Mouse (Mus musculus): ENCODE measurements around the gene Timm10. TPM values are rescaled to one million over a fixed set of nuclear protein-coding genes. Genes with fewer than 3 reads are reported as not detected.

Timm10 gene
- total and polyA plus RNA-seq, 3 experiments: 129 to 193 TPM; not detected in 1

DNA sequence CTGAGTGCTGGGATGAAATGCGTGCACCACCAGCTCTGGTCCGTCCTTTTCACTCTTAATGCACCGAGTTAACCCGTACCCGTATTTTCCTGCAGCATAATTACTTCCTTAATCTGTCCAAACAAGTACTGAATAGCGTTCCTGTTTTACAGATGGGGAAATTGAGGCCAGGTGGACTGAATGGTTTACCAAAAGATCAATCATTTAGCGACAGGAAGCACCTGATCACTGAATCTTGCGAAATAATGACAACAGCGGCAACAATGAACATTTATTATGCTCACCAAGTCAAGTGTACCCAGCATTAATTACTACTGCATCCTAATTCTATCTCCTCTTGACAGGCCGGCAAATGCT, 11.8 kb downstream of the Timm10 start, which contains the start of gene Slc43a1:
Slc43a1 (plus strand) TSS at position 258 of the 357 bp plus-strand sequence.
- peak within 1 kb of the TSS; percentile 78 to 96 for H3K4me3 ChIP-seq (ENCODE audit: control insufficient read depth in 1 of 2, insufficient read depth in 1 of 2, low read depth in 2 of 2, low read length in 2 of 2)
- H3K27me3 ChIP-seq (ENCODE audit: control insufficient read depth in 1 of 2, insufficient read depth in 2 of 2, low read length in 2 of 2): no peaks in the 10 kb centered on the region
- H3K36me3 ChIP-seq (ENCODE audit: control insufficient read depth in 1 of 2, insufficient read depth in 2 of 2, low read length in 2 of 2): peaks cover 0 to 17% of the 10 kb centered on the region in 2 experiments; a peak in 2 of 4 replicates
- peaks cover 10 to 13% of the 10 kb centered on the region in 2 experiments for H3K4me1 ChIP-seq (ENCODE audit: control insufficient read depth in 1 of 2, insufficient read depth in 2 of 2, low read length in 2 of 2)
- DNase-seq (ENCODE audit: low read depth, low spot score): no peak
- peak within 1 kb of the TSS; percentile 91 for H3K27ac ChIP-seq (ENCODE audit: control insufficient read depth, low read depth, low read length)
- H3K9me3 ChIP-seq (replicated peaks; ENCODE audit: insufficient read depth, low read length): no peaks in the 10 kb centered on the region
- H3K79me2 ChIP-seq (ENCODE audit: control insufficient read depth, insufficient read depth, low read length, poor library complexity): peaks cover 37% of the 10 kb centered on the region
- peak within 1 kb of the TSS; percentile 88 for H3K9ac ChIP-seq (ENCODE audit: control insufficient read depth, low read depth, low read length, poor library complexity, severe bottlenecking)
- no peak for TF ChIP-seq BHLHE40 (IDR thresholded peaks at IDR 0.05; ENCODE audit: borderline replicate concordance, low read depth, low read length)
- no peak for TF ChIP-seq MAZ (IDR thresholded peaks at IDR 0.05; ENCODE audit: low read depth, low read length)
- TF ChIP-seq HCFC1 (IDR thresholded peaks at IDR 0.05; ENCODE audit: low read depth, low read length): no peak
- TF ChIP-seq E2F4 (IDR thresholded peaks at IDR 0.05; ENCODE audit: borderline replicate concordance, low read depth, low read length): no peak
- no peak for TF ChIP-seq POLR2AphosphoS5 (IDR thresholded peaks at IDR 0.05; ENCODE audit: borderline replicate concordance, low read depth, low read length)
- TF ChIP-seq ELF1 (IDR thresholded peaks at IDR 0.05; ENCODE audit: low read depth, low read length): no peak
- TF ChIP-seq POLR2AphosphoS2 (IDR thresholded peaks at IDR 0.05; ENCODE audit: low read length): no peak
- TF ChIP-seq RAD21 (IDR thresholded peaks at IDR 0.05; ENCODE audit: low read depth, low read length): no peak
- TF ChIP-seq NELFE (IDR thresholded peaks at IDR 0.05; ENCODE audit: low read depth, low read length): no peak
- TF ChIP-seq UBTF (IDR thresholded peaks at IDR 0.05; ENCODE audit: borderline replicate concordance, insufficient read depth, low read depth, low read length): no peak
- no peak for TF ChIP-seq MEF2A (IDR thresholded peaks at IDR 0.05; ENCODE audit: extremely low read depth, insufficient replicate concordance, low read depth, low read length, poor library complexity, severe bottlenecking)
- TF ChIP-seq TAL1 (IDR thresholded peaks at IDR 0.05; ENCODE audit: low read length): no peak
- TF ChIP-seq GATA1 (IDR thresholded peaks at IDR 0.05; ENCODE audit: low read depth, low read length): no peak
- no peak for TF ChIP-seq MYC (IDR thresholded peaks at IDR 0.05; ENCODE audit: low read depth, low read length)
- TF ChIP-seq GABPA (IDR thresholded peaks at IDR 0.05; ENCODE audit: low read depth, low read length): no peak
- TF ChIP-seq ZNF384 (IDR thresholded peaks at IDR 0.05; ENCODE audit: low read depth, low read length): no peak
- no peak for TF ChIP-seq ZKSCAN1 (IDR thresholded peaks at IDR 0.05; ENCODE audit: low read depth, low read length)
- TF ChIP-seq CHD2 (IDR thresholded peaks at IDR 0.05; ENCODE audit: low read length): no peak
- TF ChIP-seq ZC3H11A (IDR thresholded peaks at IDR 0.05; ENCODE audit: low read depth, low read length): no peak
- TF ChIP-seq TCF12 (IDR thresholded peaks at IDR 0.05; ENCODE audit: low read depth, low read length): no peak
